Comparison of ENCODE assay signal across 16 mouse cellular contexts in genomic region chr9:95189218-95189605, GRCm38 (mm10).
DNase-seq lines count a peak whose midpoint lies in the region; ATAC-seq and TF ChIP-seq lines count a peak whose summit lies in the region.
"Had no signal": no experiment of that assay in that cellular context is flagged by ENCODE, and none has a peak within 500 bp of the region (broad histone marks: within the 10 kb centered on the region; RNA-seq: fewer than 3 reads in every experiment).

No protein-coding gene starts in this region.

- TF ChIP-seq CTCF in liver, postnatal 0 days (IDR thresholded peaks at IDR 0.05; ENCODE audit: low read depth) = no peak

- WGBS in heart, embryonic 13.5 days = 78% methylated on average over 4 of the region's 4 CpGs
- WGBS in liver, postnatal 0 days (ENCODE audit: insufficient replicate concordance) = 61% methylated on average over 4 of the region's 4 CpGs
- WGBS in liver, embryonic 12.5 days (ENCODE audit: insufficient replicate concordance) = 65% methylated on average over 4 of the region's 4 CpGs
- WGBS in embryonic facial prominence, embryonic 14.5 days = 78% methylated on average over 4 of the region's 4 CpGs
- WGBS in intestine, embryonic 16.5 days = 72% methylated on average over 4 of the region's 4 CpGs

- peak overlapping the region; percentile 46 for H3K27ac ChIP-seq in heart, embryonic 13.5 days (replicated peaks)
- H3K27ac ChIP-seq in liver, postnatal 0 days (ENCODE audit: low read depth) = 0 out of 2 replicates have a peak overlapping the region, but pooled peaks have one; percentile 45
- H3K27ac ChIP-seq in liver, embryonic 12.5 days = no peak overlapping the region
- H3K27ac ChIP-seq in embryonic facial prominence, embryonic 14.5 days (replicated peaks; ENCODE audit: low read depth, low read length) = 0 out of 2 replicates have a peak overlapping the region, but pooled peaks have one; percentile 11
- H3K27ac ChIP-seq in intestine, embryonic 16.5 days (ENCODE audit: low read length) = peak overlapping the region; percentile 49; the same call in 1 of the 2 replicates
- H3K27ac ChIP-seq: forebrain, embryonic 10.5 days had no signal

- peaks cover 4% of the 10 kb centered on the region for H3K27me3 ChIP-seq in heart, embryonic 13.5 days (replicated peaks)
- no peaks in the 10 kb centered on the region for H3K27me3 ChIP-seq in liver, postnatal 0 days (ENCODE audit: insufficient read depth, low read length)
- H3K27me3 ChIP-seq in liver, embryonic 12.5 days (replicated peaks) = no peaks in the 10 kb centered on the region
- no peaks in the 10 kb centered on the region for H3K27me3 ChIP-seq in embryonic facial prominence, embryonic 14.5 days (replicated peaks; ENCODE audit: control insufficient read depth, insufficient read depth, low read length)
- no peaks in the 10 kb centered on the region for H3K27me3 ChIP-seq in intestine, embryonic 16.5 days (replicated peaks; ENCODE audit: control insufficient read depth, insufficient read depth, low read length)
- H3K27me3 ChIP-seq: liver, embryonic 13.5 days; Patski had no signal

- H3K36me3 ChIP-seq in heart, embryonic 13.5 days = no peaks in the 10 kb centered on the region
- H3K36me3 ChIP-seq in liver, postnatal 0 days (replicated peaks; ENCODE audit: insufficient read depth, low read length) = no peaks in the 10 kb centered on the region
- no peaks in the 10 kb centered on the region for H3K36me3 ChIP-seq in liver, embryonic 12.5 days
- H3K36me3 ChIP-seq in embryonic facial prominence, embryonic 14.5 days (ENCODE audit: control insufficient read depth, insufficient read depth, low read length) = no peaks in the 10 kb centered on the region
- H3K36me3 ChIP-seq in intestine, embryonic 16.5 days (ENCODE audit: control insufficient read depth, insufficient read depth, low read length) = no peaks in the 10 kb centered on the region
- H3K36me3 ChIP-seq: forebrain, embryonic 10.5 days; liver, embryonic 13.5 days had no signal

- no peak overlapping the region for H3K9ac ChIP-seq in heart, embryonic 13.5 days
- no peak overlapping the region for H3K9ac ChIP-seq in liver, postnatal 0 days (replicated peaks)
- no peak overlapping the region for H3K9ac ChIP-seq in liver, embryonic 12.5 days
- no peak overlapping the region for H3K9ac ChIP-seq in embryonic facial prominence, embryonic 14.5 days (ENCODE audit: low read depth, low read length)
- no peak overlapping the region for H3K9ac ChIP-seq in intestine, embryonic 16.5 days (ENCODE audit: low read depth, low read length)
- H3K9ac ChIP-seq: liver, embryonic 13.5 days had no signal

- ATAC-seq in heart, embryonic 13.5 days (ENCODE audit: extremely low read depth, insufficient number of reproducible peaks, low FRiP score, low TSS enrichment) = no peak
- ATAC-seq in liver, postnatal 0 days = no peak; the same call in 1 of the 2 replicates
- no peak for ATAC-seq in liver, embryonic 12.5 days
- no peak for ATAC-seq in embryonic facial prominence, embryonic 14.5 days (ENCODE audit: low read depth)
- ATAC-seq in intestine, embryonic 16.5 days = no peak
- ATAC-seq: activated CD4-positive, CD25-positive, alpha-beta regulatory T cell, adult 4 months; Patski had no signal

- no peak overlapping the region for H3K4me2 ChIP-seq in heart, embryonic 13.5 days
- H3K4me2 ChIP-seq in liver, postnatal 0 days (ENCODE audit: low read depth, low read length) = no peak overlapping the region
- no peak overlapping the region for H3K4me2 ChIP-seq in liver, embryonic 12.5 days
- no peak overlapping the region for H3K4me2 ChIP-seq in embryonic facial prominence, embryonic 14.5 days (ENCODE audit: low read depth, low read length)
- no peak overlapping the region for H3K4me2 ChIP-seq in intestine, embryonic 16.5 days (ENCODE audit: low read depth, low read length)
- H3K4me2 ChIP-seq: liver, embryonic 13.5 days had no signal

- H3K4me1 ChIP-seq in heart, embryonic 13.5 days = peaks cover 68% of the 10 kb centered on the region
- peaks cover 27% of the 10 kb centered on the region for H3K4me1 ChIP-seq in liver, postnatal 0 days (ENCODE audit: insufficient read depth)
- peaks cover 14% of the 10 kb centered on the region for H3K4me1 ChIP-seq in liver, embryonic 12.5 days
- peaks cover 45% of the 10 kb centered on the region for H3K4me1 ChIP-seq in embryonic facial prominence, embryonic 14.5 days (ENCODE audit: control insufficient read depth, insufficient read depth, low read length)
- peaks cover 24% of the 10 kb centered on the region for H3K4me1 ChIP-seq in intestine, embryonic 16.5 days (ENCODE audit: control insufficient read depth, insufficient read depth, low read length)

- no peaks in the 10 kb centered on the region for H3K9me3 ChIP-seq in heart, embryonic 13.5 days
- H3K9me3 ChIP-seq in liver, postnatal 0 days (ENCODE audit: low read length) = no peaks in the 10 kb centered on the region
- no peaks in the 10 kb centered on the region for H3K9me3 ChIP-seq in liver, embryonic 12.5 days (replicated peaks)
- H3K9me3 ChIP-seq in embryonic facial prominence, embryonic 14.5 days (ENCODE audit: control insufficient read depth, low read length) = no peaks in the 10 kb centered on the region
- no peaks in the 10 kb centered on the region for H3K9me3 ChIP-seq in intestine, embryonic 16.5 days (ENCODE audit: control insufficient read depth, low read length)
- H3K9me3 ChIP-seq: forebrain, embryonic 10.5 days; liver, embryonic 13.5 days had no signal

- no peak overlapping the region for H3K4me3 ChIP-seq in heart, embryonic 13.5 days
- no peak overlapping the region for H3K4me3 ChIP-seq in liver, postnatal 0 days (ENCODE audit: low read depth, low read length)
- H3K4me3 ChIP-seq in liver, embryonic 12.5 days = no peak overlapping the region
- H3K4me3 ChIP-seq in embryonic facial prominence, embryonic 14.5 days (ENCODE audit: low read depth, low read length) = no peak overlapping the region
- H3K4me3 ChIP-seq in intestine, embryonic 16.5 days (ENCODE audit: low read length) = no peak overlapping the region
- H3K4me3 ChIP-seq: forebrain, embryonic 10.5 days; liver, embryonic 13.5 days had no signal

- no peak for TF ChIP-seq EP300 in liver, postnatal 0 days (IDR thresholded peaks at IDR 0.05; ENCODE audit: low read depth)

- no peak for DNase-seq in heart, postnatal 4 days
- no peak for DNase-seq in liver, postnatal 0 days
- DNase-seq in embryonic facial prominence, embryonic 14.5 days (ENCODE audit: low spot score) = no peak
- DNase-seq in right cerebral cortex, postnatal 10 days (ENCODE audit: low spot score in 2 of 2) = no peak
- DNase-seq: adrenal gland, postnatal 14 days; layer of hippocampus, postnatal 36 days; liver, embryonic 13.5 days; midbrain, embryonic 14.5 days; right cerebral cortex, postnatal 4 days; thymus, adult 2 months had no signal
